21 mouse cellular contexts compared by ENCODE assay signal in genomic region chr7:64034493-64034892, GRCm38 (mm10).
DNase-seq lines count a peak whose midpoint lies in the region; ATAC-seq and TF ChIP-seq lines count a peak whose summit lies in the region.
"Had no signal": no experiment of that assay in that cellular context is flagged by ENCODE, and none has a peak within 500 bp of the region (broad histone marks: within the 10 kb centered on the region; RNA-seq: fewer than 3 reads in every experiment).

No protein-coding gene starts in this region.

- no peak for TF ChIP-seq CTCF in layer of hippocampus, adult 2 months (conservative IDR thresholded peaks at IDR 0.05)

- H3K9me3 ChIP-seq in heart, embryonic 10.5 days = no peaks in the 10 kb centered on the region
- H3K9me3 ChIP-seq in kidney, embryonic 14.5 days (ENCODE audit: control insufficient read depth, low read length) = no peaks in the 10 kb centered on the region
- no peaks in the 10 kb centered on the region for H3K9me3 ChIP-seq in liver, embryonic 15.5 days (replicated peaks)
- H3K9me3 ChIP-seq: forebrain, embryonic 13.5 days; G1E; hindbrain, embryonic 13.5 days had no signal

- 55% methylated on average over 1 of the region's 1 CpGs for WGBS in heart, embryonic 10.5 days
- WGBS in kidney, embryonic 14.5 days = 76% methylated on average over 1 of the region's 1 CpGs
- WGBS in liver, embryonic 15.5 days (ENCODE audit: insufficient replicate concordance) = 58% methylated on average over 1 of the region's 1 CpGs

- no peak overlapping the region for H3K4me2 ChIP-seq in kidney, embryonic 14.5 days (replicated peaks; ENCODE audit: low read depth, low read length)
- no peak overlapping the region for H3K4me2 ChIP-seq in liver, embryonic 15.5 days
- H3K4me2 ChIP-seq: forebrain, embryonic 13.5 days; hindbrain, embryonic 13.5 days had no signal

- H3K36me3 ChIP-seq in heart, embryonic 10.5 days = no peaks in the 10 kb centered on the region
- H3K36me3 ChIP-seq in kidney, embryonic 14.5 days (ENCODE audit: control insufficient read depth, insufficient read depth, low read length) = no peaks in the 10 kb centered on the region
- H3K36me3 ChIP-seq in liver, embryonic 15.5 days (replicated peaks) = no peaks in the 10 kb centered on the region
- H3K36me3 ChIP-seq: G1E; hindbrain, embryonic 13.5 days had no signal

- H3K4me3 ChIP-seq in heart, embryonic 10.5 days = no peak overlapping the region
- H3K4me3 ChIP-seq in kidney, embryonic 14.5 days (ENCODE audit: low read length) = no peak overlapping the region
- H3K4me3 ChIP-seq in layer of hippocampus, adult 2 months = no peak overlapping the region
- H3K4me3 ChIP-seq in liver, embryonic 15.5 days (replicated peaks) = no peak overlapping the region
- H3K4me3 ChIP-seq: forebrain, embryonic 13.5 days; hindbrain, embryonic 13.5 days had no signal

- DNase-seq in heart, embryonic 10.5 days (ENCODE audit: low spot score) = no peak
- DNase-seq in heart, adult 18-20 months = no peak
- no peak for DNase-seq in kidney, postnatal 10 days
- DNase-seq in layer of hippocampus, adult 2 months (ENCODE audit: low spot score in 2 of 2) = no peak
- no peak for DNase-seq in layer of hippocampus, adult 18-20 months (ENCODE audit: low spot score in 2 of 2)
- no peak for DNase-seq in cerebellum, postnatal 4 days (ENCODE audit: low spot score in 2 of 2)
- DNase-seq: adrenal gland, postnatal 10 days; B cell, adult 2 months; cerebellum, adult 11 months; cerebellum, adult 8-10 months; cerebellum, postnatal 14 days; forebrain, postnatal 0 days; gastrocnemius, postnatal 14 days; heart, postnatal 10 days had no signal

- peak overlapping the region; percentile 82 for H3K27ac ChIP-seq in heart, embryonic 10.5 days
- H3K27ac ChIP-seq in kidney, embryonic 14.5 days (ENCODE audit: low read depth, low read length) = no peak overlapping the region
- H3K27ac ChIP-seq in layer of hippocampus, adult 2 months = peak overlapping the region; percentile 88; the same call in 1 of the 2 replicates
- 0 out of 2 replicates have a peak overlapping the region, but pooled peaks have one; percentile 41 for H3K27ac ChIP-seq in liver, embryonic 15.5 days (replicated peaks)
- H3K27ac ChIP-seq: forebrain, embryonic 13.5 days; hindbrain, embryonic 13.5 days; hindbrain, postnatal 0 days had no signal

- H3K4me1 ChIP-seq in heart, embryonic 10.5 days = peaks cover 49% of the 10 kb centered on the region
- 0 out of 2 replicates have a peak, but pooled peaks cover 2% of the 10 kb centered on the region for H3K4me1 ChIP-seq in kidney, embryonic 14.5 days (ENCODE audit: control insufficient read depth, insufficient read depth, low read length)
- H3K4me1 ChIP-seq in liver, embryonic 15.5 days (replicated peaks) = peaks cover 77% of the 10 kb centered on the region

- no peak overlapping the region for H3K9ac ChIP-seq in kidney, embryonic 14.5 days (ENCODE audit: low read depth, low read length)
- H3K9ac ChIP-seq in liver, embryonic 15.5 days = no peak overlapping the region
- H3K9ac ChIP-seq: forebrain, embryonic 13.5 days; forebrain, postnatal 0 days; hindbrain, embryonic 13.5 days had no signal

- no peaks in the 10 kb centered on the region for H3K27me3 ChIP-seq in heart, embryonic 10.5 days (ENCODE audit: insufficient read depth, poor library complexity, severe bottlenecking)
- H3K27me3 ChIP-seq in kidney, embryonic 14.5 days (ENCODE audit: control insufficient read depth, insufficient read depth, low read length) = no peaks in the 10 kb centered on the region
- H3K27me3 ChIP-seq in liver, embryonic 15.5 days = no peaks in the 10 kb centered on the region
- H3K27me3 ChIP-seq: forebrain, embryonic 13.5 days; hindbrain, embryonic 13.5 days had no signal

- 0 out of 2 replicates have a peak, but pooled peaks have one; percentile 4 for ATAC-seq in kidney, embryonic 14.5 days (ENCODE audit: low FRiP score, low TSS enrichment)
- ATAC-seq in liver, embryonic 15.5 days (ENCODE audit: insufficient read depth) = no peak
- ATAC-seq: CD4-positive, CD25-positive, alpha-beta regulatory T cell, adult 4 months; forebrain, embryonic 13.5 days; forebrain, postnatal 0 days; hindbrain, postnatal 0 days had no signal
